In the genomic region with DNA sequence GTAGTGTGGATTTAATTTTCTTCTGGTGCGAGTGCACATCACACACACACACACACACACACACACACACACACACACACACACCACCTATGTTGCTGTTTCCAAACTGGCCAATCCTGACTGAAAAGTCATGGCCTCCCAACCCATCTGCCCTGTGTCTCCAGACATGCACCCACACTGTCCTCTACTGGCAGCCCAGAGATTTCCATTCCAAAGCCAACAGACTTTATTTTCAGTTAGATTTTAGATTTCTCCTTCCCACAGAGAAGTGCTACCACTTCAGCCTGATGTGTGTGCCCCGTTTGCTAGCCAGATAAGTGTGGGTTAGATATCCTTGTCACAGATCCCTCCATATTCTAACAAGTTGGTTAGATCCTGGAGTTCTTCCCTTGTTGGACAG, we compare ENCODE assay signal across 10 mouse cellular contexts. TPM values are rescaled to one million over a fixed set of nuclear protein-coding genes. Genes with fewer than 3 reads are reported as not detected.
DNase-seq lines count a peak whose midpoint lies in the region; ATAC-seq and TF ChIP-seq lines count a peak whose summit lies in the region.
"Had no signal": no experiment of that assay in that cellular context is flagged by ENCODE, and none has a peak within 500 bp of the region (broad histone marks: within the 10 kb centered on the region; RNA-seq: fewer than 3 reads in every experiment).

No protein-coding gene starts in this region.

- no peak overlapping the region for H3K4me3 ChIP-seq in kidney, embryonic 16.5 days (ENCODE audit: low read length)
- no peak overlapping the region for H3K4me3 ChIP-seq in bone marrow, adult 2 months (replicated peaks; ENCODE audit: control insufficient read depth, low read depth, low read length)
- H3K4me3 ChIP-seq in stomach, postnatal 0 days (ENCODE audit: low read depth, low read length): no peak overlapping the region
- no peak overlapping the region for H3K4me3 ChIP-seq in forebrain, embryonic 12.5 days (replicated peaks)
- H3K4me3 ChIP-seq: lung, embryonic 15.5 days; stomach, embryonic 15.5 days had no signal

- TF ChIP-seq POLR2A in bone marrow, adult 2 months (IDR thresholded peaks at IDR 0.05; ENCODE audit: borderline replicate concordance, control insufficient read depth, low read depth, low read length): no peak

- peaks cover 5% of the 10 kb centered on the region; the same call in 1 of the 2 replicates for H3K4me1 ChIP-seq in kidney, embryonic 16.5 days (ENCODE audit: insufficient read depth, low read length)
- H3K4me1 ChIP-seq in bone marrow, adult 2 months (ENCODE audit: control insufficient read depth, insufficient read depth, low read length): no peaks in the 10 kb centered on the region; the same call in 1 of the 2 replicates
- H3K4me1 ChIP-seq in stomach, postnatal 0 days (replicated peaks; ENCODE audit: control insufficient read depth, insufficient read depth): no peaks in the 10 kb centered on the region
- no peaks in the 10 kb centered on the region for H3K4me1 ChIP-seq in forebrain, embryonic 12.5 days

- H3K9ac ChIP-seq in kidney, embryonic 16.5 days (replicated peaks; ENCODE audit: low read length): no peak overlapping the region
- no peak overlapping the region for H3K9ac ChIP-seq in stomach, postnatal 0 days (ENCODE audit: low read length)
- H3K9ac ChIP-seq in forebrain, embryonic 12.5 days: no peak overlapping the region
- H3K9ac ChIP-seq: lung, embryonic 15.5 days; stomach, embryonic 15.5 days had no signal

- H3K36me3 ChIP-seq in kidney, embryonic 16.5 days (ENCODE audit: insufficient read depth, low read length): 0 out of 2 replicates have a peak, but pooled peaks cover 2% of the 10 kb centered on the region
- peaks cover 4% of the 10 kb centered on the region; the same call in 1 of the 2 replicates for H3K36me3 ChIP-seq in stomach, postnatal 0 days (ENCODE audit: control insufficient read depth, insufficient read depth, low read length)
- H3K36me3 ChIP-seq in forebrain, embryonic 12.5 days (replicated peaks): no peaks in the 10 kb centered on the region
- H3K36me3 ChIP-seq: lung, embryonic 15.5 days had no signal

- H3K27ac ChIP-seq in kidney, embryonic 16.5 days (ENCODE audit: low read length): no peak overlapping the region
- H3K27ac ChIP-seq in bone marrow, adult 2 months (ENCODE audit: control insufficient read depth, insufficient read depth, low read depth, low read length, poor library complexity): no peak overlapping the region
- H3K27ac ChIP-seq in stomach, postnatal 0 days (replicated peaks): no peak overlapping the region
- no peak overlapping the region for H3K27ac ChIP-seq in forebrain, embryonic 12.5 days
- H3K27ac ChIP-seq: lung, embryonic 15.5 days; stomach, embryonic 15.5 days had no signal

- no peak overlapping the region for H3K4me2 ChIP-seq in kidney, embryonic 16.5 days (replicated peaks; ENCODE audit: low read depth, low read length)
- no peak overlapping the region for H3K4me2 ChIP-seq in stomach, postnatal 0 days (replicated peaks; ENCODE audit: low read depth)
- no peak overlapping the region for H3K4me2 ChIP-seq in forebrain, embryonic 12.5 days
- H3K4me2 ChIP-seq: lung, embryonic 15.5 days; stomach, embryonic 15.5 days had no signal

- no peaks in the 10 kb centered on the region for H3K9me3 ChIP-seq in kidney, embryonic 16.5 days (ENCODE audit: low read length)
- no peaks in the 10 kb centered on the region for H3K9me3 ChIP-seq in stomach, postnatal 0 days (ENCODE audit: control insufficient read depth, low read length)
- no peaks in the 10 kb centered on the region for H3K9me3 ChIP-seq in forebrain, embryonic 12.5 days
- H3K9me3 ChIP-seq: lung, embryonic 15.5 days; stomach, embryonic 15.5 days had no signal

- no peak for TF ChIP-seq EP300 in stomach, postnatal 0 days (optimal IDR thresholded peaks at IDR 0.05)

- DNase-seq in kidney, postnatal 14 days: peak; percentile 56
- DNase-seq in ES-CJ7 (ENCODE audit: low read depth, low spot score): peak; percentile 39
- DNase-seq in stomach, postnatal 0 days (ENCODE audit: low spot score): peak; percentile 59
- DNase-seq in layer of hippocampus, postnatal 14 days (ENCODE audit: low spot score in 2 of 2): no peak

- peak; percentile 79 for TF ChIP-seq CTCF in bone marrow, adult 2 months (IDR thresholded peaks at IDR 0.05; ENCODE audit: control insufficient read depth, insufficient read depth, low read length)
- TF ChIP-seq CTCF in stomach, postnatal 0 days (IDR thresholded peaks at IDR 0.05; ENCODE audit: low read depth): peak; percentile 95

- no peak for ATAC-seq in kidney, embryonic 16.5 days (ENCODE audit: low FRiP score, low TSS enrichment)
- peak; percentile 33 to 72; a peak in 3 of 4 replicates for ATAC-seq in hematopoietic stem cell, adult 5-6 weeks (replicated peaks in 1 of 2; ENCODE audit: insufficient read depth in 1 of 2, low FRiP score in 2 of 2, low TSS enrichment in 1 of 2, low read depth in 1 of 2, poor library complexity in 2 of 2, severe bottlenecking in 2 of 2)
- no peak; the same call in 1 of the 2 replicates for ATAC-seq in stomach, postnatal 0 days (ENCODE audit: low FRiP score, low TSS enrichment)
- no peak for ATAC-seq in forebrain, embryonic 12.5 days (ENCODE audit: low FRiP score)

- WGBS in kidney, embryonic 16.5 days: 64% methylated on average over 2 of the region's 2 CpGs
- 25% methylated on average over 2 of the region's 2 CpGs for WGBS in bone marrow, adult 2 months
- WGBS in stomach, postnatal 0 days: 60% methylated on average over 2 of the region's 2 CpGs
- 71% methylated on average over 2 of the region's 2 CpGs for whole genome bisulfite sequencing in forebrain, embryonic 12.5 days

- no peaks in the 10 kb centered on the region for H3K27me3 ChIP-seq in kidney, embryonic 16.5 days (ENCODE audit: insufficient read depth, low read length)
- no peaks in the 10 kb centered on the region for H3K27me3 ChIP-seq in stomach, postnatal 0 days (ENCODE audit: control insufficient read depth, insufficient read depth, low read length)
- H3K27me3 ChIP-seq in forebrain, embryonic 12.5 days: no peaks in the 10 kb centered on the region
- H3K27me3 ChIP-seq: lung, embryonic 15.5 days; stomach, embryonic 15.5 days had no signal

RNA-seq across cellular contexts. Expression of a gene that starts 59.8 kb away (rescaled TPM):
- polyA plus RNA-seq in kidney, embryonic 16.5 days (2015; fragmentation: Nextera tagmentation; extraction: Ambion mirVana): 5.1 and 6.0 TPM in 2 replicates
- polyA plus RNA-seq in bone marrow, adult 2 months (2011; ENCODE audit: insufficient read depth, insufficient read length, low replicate concordance, missing spikeins): 1.4 and 2.8 TPM in 2 replicates
- total RNA-seq in hematopoietic stem cell, adult 5-6 weeks (2017): 1.4 and 2.2 TPM in 2 replicates
- polyA plus RNA-seq in stomach, postnatal 0 days (2015; fragmentation: Nextera tagmentation; extraction: Ambion mirVana): 1.4 and 1.5 TPM in 2 replicates
- total RNA-seq in layer of hippocampus, postnatal 14 days (2021): 10 to 100 TPM; 15.6 to 17.8 TPM
- 12.4 and 12.7 TPM in 2 replicates for polyA plus RNA-seq in forebrain, embryonic 12.5 days (2016; fragmentation: Nextera tagmentation; extraction: Ambion mirVana)

RNA-seq across cellular contexts. Expression of a gene that starts 59.8 kb away (rescaled TPM):
- 153 and 156 TPM in 2 replicates for polyA plus RNA-seq in kidney, embryonic 16.5 days (2015; fragmentation: Nextera tagmentation; extraction: Ambion mirVana)
- polyA plus RNA-seq in bone marrow, adult 2 months (2011; ENCODE audit: insufficient read depth, insufficient read length, low replicate concordance, missing spikeins): 36.0 and 37.0 TPM in 2 replicates
- 43.6 and 54.4 TPM in 2 replicates for total RNA-seq in hematopoietic stem cell, adult 5-6 weeks (2017)
- 128 and 141 TPM in 2 replicates for polyA plus RNA-seq in stomach, postnatal 0 days (2015; fragmentation: Nextera tagmentation; extraction: Ambion mirVana)
- total RNA-seq in layer of hippocampus, postnatal 14 days (2021): 100 to 1,000 TPM; 153 to 155 TPM
- polyA plus RNA-seq in forebrain, embryonic 12.5 days (2016; fragmentation: Nextera tagmentation; extraction: Ambion mirVana): 169 and 171 TPM in 2 replicates

Comparison
In these comparisons a context has a peak if more than half of its experiments do, and no peak if none do; other contexts are left out.
1. DNase-seq: peak in kidney, postnatal 14 days (single experiment), ES-CJ7 (single experiment) and stomach, postnatal 0 days (single experiment); none in layer of hippocampus, postnatal 14 days (0 of 2).
2. ATAC-seq: peak in hematopoietic stem cell, adult 5-6 weeks (2 of 2); none in kidney, embryonic 16.5 days (single experiment), stomach, postnatal 0 days (single experiment) and forebrain, embryonic 12.5 days (single experiment).